Mouse (Mus musculus): ENCODE measurements around the gene Ddx19b.

DNA sequence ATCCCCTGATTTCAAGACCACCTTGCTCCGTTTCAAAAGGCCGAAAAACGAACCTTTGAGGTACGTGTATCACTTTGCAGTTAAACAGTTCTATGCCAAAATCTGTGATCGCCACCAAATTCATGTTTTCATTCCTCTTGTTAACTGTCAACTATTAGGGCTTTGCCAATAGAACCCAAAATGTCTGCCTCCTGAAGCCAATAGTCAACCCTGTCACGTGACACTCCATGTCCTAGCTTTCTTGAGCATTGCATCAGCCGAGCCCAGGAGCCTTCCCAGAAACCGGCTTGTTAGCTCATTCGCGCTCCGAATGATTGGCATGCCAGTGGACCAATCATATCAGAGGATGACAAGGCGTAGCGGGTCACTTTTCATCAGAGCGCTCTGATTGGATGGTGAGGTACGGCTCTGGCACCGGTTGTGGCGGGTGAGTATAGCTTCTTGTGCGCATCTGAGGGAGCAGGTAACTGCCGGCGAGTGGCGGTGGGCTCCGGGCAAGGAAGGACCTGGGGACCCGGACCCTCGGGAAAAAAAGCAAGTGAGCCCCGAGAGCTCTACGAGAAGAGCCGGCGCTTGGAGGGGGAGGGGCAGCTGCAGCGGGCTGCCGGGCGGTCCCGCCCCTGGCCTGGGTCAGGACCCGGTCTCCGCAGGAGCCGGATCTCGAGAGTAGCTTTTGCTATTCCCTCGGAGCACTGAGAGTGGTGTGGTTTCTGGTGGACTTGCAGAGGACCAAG is 2.1 kb upstream of the Ddx19b start:
- TF ChIP-seq POLR2A (IDR thresholded peaks at IDR 0.05; ENCODE audit: control insufficient read depth, extremely low read depth, insufficient read depth, low read length, poor library complexity): no peak; the same call in 1 of the 2 replicates
- TF ChIP-seq CTCF (IDR thresholded peaks at IDR 0.05; ENCODE audit: borderline replicate concordance, control insufficient read depth, extremely low read depth, insufficient read depth, low read length, poor library complexity): no peak

Measured in thymus, adult 2 months (tissue).